Mouse (Mus musculus): ENCODE data around the gene Tmem37. TPM values are rescaled to one million over a fixed set of nuclear protein-coding genes. Genes with fewer than 3 reads are reported as not detected.
A peak's percentile ranks its signal among the peaks of the same experiment; 100 is the strongest.

The Tmem37 gene
- 121 and 127 TPM in 2 replicates for polyA plus RNA-seq (2015; fragmentation: Nextera tagmentation; extraction: Ambion mirVana)

- H3K36me3 ChIP-seq (ENCODE audit: insufficient read depth, low read length): no peaks in the 10 kb centered on the region
- WGBS: 3% methylated on average over 40 of the region's 40 CpGs
- ATAC-seq: peak; percentile 79
- peak within 1 kb of the TSS; percentile 54 for H3K4me2 ChIP-seq (replicated peaks; ENCODE audit: low read depth, low read length)
- peak within 1 kb of the TSS; percentile 10 for H3K4me3 ChIP-seq (ENCODE audit: low read depth, low read length)
- H3K9ac ChIP-seq (replicated peaks; ENCODE audit: low read depth): peak within 1 kb of the TSS; percentile 1; the same call in 1 of the 2 replicates
- H3K9me3 ChIP-seq (ENCODE audit: low read length): no peaks in the 10 kb centered on the region
- H3K27me3 ChIP-seq (replicated peaks; ENCODE audit: insufficient read depth, low read length): no peaks in the 10 kb centered on the region
- peak; percentile 79 for DNase-seq (ENCODE audit: low spot score)
- peaks cover 25% of the 10 kb centered on the region for H3K4me1 ChIP-seq (ENCODE audit: insufficient read depth, low read depth, low read length)
- peak within 1 kb of the TSS; percentile 48 for H3K27ac ChIP-seq (ENCODE audit: low read length)
- no peak for TF ChIP-seq CTCF (IDR thresholded peaks at IDR 0.05)
- no peak; the same call in 1 of the 2 replicates for TF ChIP-seq EP300 (IDR thresholded peaks at IDR 0.05)
Observed at GRCm38 (mm10) chr1:120073519-120074306, at the start of gene Tmem37. Gene Tmem37, minus strand, starts transcription at chr1:120074074.

- Histone ChIP-seq H3K36me3 (ENCODE audit: insufficient read depth, low read length) (no peaks in the 10 kb centered on the region), H3K9me3 (ENCODE audit: low read length) (no peaks in the 10 kb centered on the region), H3K4me2 (replicated peaks; ENCODE audit: low read depth, low read length) (no peak overlapping the region), H3K9ac (replicated peaks; ENCODE audit: low read depth) (no peak overlapping the region), H3K4me3 (ENCODE audit: low read depth, low read length) (no peak overlapping the region), H3K27me3 (replicated peaks; ENCODE audit: insufficient read depth, low read length) (no peaks in the 10 kb centered on the region), H3K4me1 (ENCODE audit: insufficient read depth, low read depth, low read length) (peaks cover 13% of the 10 kb centered on the region; the same call in 1 of the 2 replicates), H3K27ac (ENCODE audit: low read length) (no peak overlapping the region)
- no peak for TF ChIP-seq EP300 (IDR thresholded peaks at IDR 0.05)
- no peak for TF ChIP-seq CTCF (IDR thresholded peaks at IDR 0.05)
- DNase-seq (ENCODE audit: low spot score) (no peak), ATAC-seq (no peak)
- WGBS: 90% methylated on average over 8 of the region's 8 CpGs
Observed at GRCm38 (mm10) chr1:120122634-120123383, 48.9 kb upstream of the Tmem37 start.

DNA sequence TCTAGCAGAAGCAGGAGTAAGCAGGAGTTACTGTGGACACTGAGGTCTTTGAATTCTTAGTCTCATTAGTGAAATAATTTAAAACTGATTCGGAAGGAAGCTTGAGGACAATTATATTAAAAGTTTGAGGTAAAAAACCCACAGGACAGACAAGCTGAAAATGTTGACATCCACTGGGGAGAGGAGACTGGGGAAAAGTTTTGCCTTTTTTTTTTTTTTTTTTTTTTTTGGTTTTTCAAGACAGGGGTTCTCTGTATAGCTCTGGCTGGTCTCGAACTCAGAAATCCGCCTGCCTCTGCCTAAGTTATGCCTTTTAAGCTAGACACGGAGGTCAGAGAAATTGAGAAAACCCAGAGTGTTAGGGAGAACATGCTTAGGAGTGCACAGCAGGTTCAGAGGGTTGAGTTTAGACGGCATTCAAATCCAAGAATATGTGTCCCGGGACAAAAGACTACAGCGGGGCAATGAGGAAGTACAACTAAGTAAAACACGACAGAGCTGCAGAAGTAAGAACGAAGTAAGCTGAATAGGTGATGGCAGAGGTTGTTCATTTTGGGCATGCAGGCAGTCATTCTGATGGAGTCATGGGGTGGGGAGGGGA lies 48.2 kb upstream of the Tmem37 start:
- Histone ChIP-seq H3K27ac (ENCODE audit: low read length) (peak overlapping the region; percentile 91), H3K27me3 (replicated peaks; ENCODE audit: insufficient read depth, low read length) (no peaks in the 10 kb centered on the region), H3K9ac (replicated peaks; ENCODE audit: low read depth) (peak overlapping the region; percentile 39; the same call in 1 of the 2 replicates), H3K4me2 (replicated peaks; ENCODE audit: low read depth, low read length) (peak overlapping the region; percentile 71), H3K9me3 (ENCODE audit: low read length) (no peaks in the 10 kb centered on the region), H3K36me3 (ENCODE audit: insufficient read depth, low read length) (no peaks in the 10 kb centered on the region), H3K4me3 (ENCODE audit: low read depth, low read length) (peak overlapping the region; percentile 51), H3K4me1 (ENCODE audit: insufficient read depth, low read depth, low read length) (peaks cover 13% of the 10 kb centered on the region; the same call in 1 of the 2 replicates)
- no peak for TF ChIP-seq CTCF (IDR thresholded peaks at IDR 0.05)
- TF ChIP-seq EP300 (IDR thresholded peaks at IDR 0.05): no peak
- DNase-seq (ENCODE audit: low spot score): no peak
- ATAC-seq: no peak
- whole genome bisulfite sequencing: 88% methylated on average over 9 of the region's 9 CpGs

GRCm38 (mm10) chr1:120120969-120121811 lies 47.3 kb upstream of the Tmem37 start, which contains the start of the genes Dbi and 3110009E18Rik:
Gene Dbi, minus strand, starts transcription at chr1:120121078.
Gene 3110009E18Rik, plus strand, starts transcription at chr1:120121187.
- Histone ChIP-seq H3K4me2 (replicated peaks; ENCODE audit: low read depth, low read length) (peak within 1 kb of the TSS; percentile 71), H3K9me3 (ENCODE audit: low read length) (no peaks in the 10 kb centered on the region), H3K9ac (replicated peaks; ENCODE audit: low read depth) (peak within 1 kb of the TSS; percentile 39), H3K27me3 (replicated peaks; ENCODE audit: insufficient read depth, low read length) (no peaks in the 10 kb centered on the region), H3K27ac (ENCODE audit: low read length) (peak within 1 kb of the TSS; percentile 91), H3K4me1 (ENCODE audit: insufficient read depth, low read depth, low read length) (peaks cover 13% of the 10 kb centered on the region; the same call in 1 of the 2 replicates), H3K4me3 (ENCODE audit: low read depth, low read length) (peak within 1 kb of the TSS; percentile 51), H3K36me3 (ENCODE audit: insufficient read depth, low read length) (peaks cover 3% of the 10 kb centered on the region; the same call in 1 of the 2 replicates)
- ATAC-seq: peak; percentile 96
- TF ChIP-seq CTCF (IDR thresholded peaks at IDR 0.05): peak; percentile 44
- TF ChIP-seq EP300 (IDR thresholded peaks at IDR 0.05): peak; percentile 47; the same call in 1 of the 2 replicates
- WGBS: under 1% methylated on average over 50 of the region's 52 CpGs
- peak; percentile 99 for DNase-seq (ENCODE audit: low spot score)

GRCm38 (mm10) chr1:120120141-120120968 lies 46.5 kb upstream of the Tmem37 start:
- under 1% methylated on average over 24 of the region's 24 CpGs for WGBS
- H3K4me1 ChIP-seq (ENCODE audit: insufficient read depth, low read depth, low read length): peaks cover 13% of the 10 kb centered on the region; the same call in 1 of the 2 replicates
- no peaks in the 10 kb centered on the region for H3K27me3 ChIP-seq (replicated peaks; ENCODE audit: insufficient read depth, low read length)
- H3K9me3 ChIP-seq (ENCODE audit: low read length): no peaks in the 10 kb centered on the region
- H3K27ac ChIP-seq (ENCODE audit: low read length): peak overlapping the region; percentile 91
- H3K9ac ChIP-seq (replicated peaks; ENCODE audit: low read depth): peak overlapping the region; percentile 17
- peak overlapping the region; percentile 71 for H3K4me2 ChIP-seq (replicated peaks; ENCODE audit: low read depth, low read length)
- H3K4me3 ChIP-seq (ENCODE audit: low read depth, low read length): peak overlapping the region; percentile 51
- TF ChIP-seq EP300 (IDR thresholded peaks at IDR 0.05): no peak
- no peak for TF ChIP-seq CTCF (IDR thresholded peaks at IDR 0.05)
- ATAC-seq (peak; percentile 57), DNase-seq (ENCODE audit: low spot score) (peak; percentile 71)
- peaks cover 11% of the 10 kb centered on the region for H3K36me3 ChIP-seq (ENCODE audit: insufficient read depth, low read length)

All from lung, postnatal 0 days (tissue).